Mouse (Mus musculus) left cerebral cortex, postnatal 14 days (tissue): Measurements from ENCODE around the gene Actr1a. TPM values are rescaled to one million over a fixed set of nuclear protein-coding genes. Genes with fewer than 3 reads are reported as not detected.

ENCODE experiments used
- DNase-seq, 2 experiments: peaks; one replicate each; pipeline ENCODE4 v3.0.0; 2021 to 2022; ENCODE audit warnings: low spot score in 2 of 2, mixed read lengths in 1 of 2
- intact Hi-C: fragments of 180-260 bp; cut with DNase I; formaldehyde crosslinking; loops from one replicate; pipeline ENCODE4 v1.15.1; 2025
- long read RNA-seq, 2 experiments: library from polyadenylated mRNA; stranded (forward); transcript quantifications; one replicate each; pipeline ENCODE4 v2.0.0; 2021
- total RNA-seq, 2 experiments: library from RNA; stranded (reverse); gene quantifications; 2 replicates each; pipeline ENCODE4 v1.2.3; 2021

Actr1a gene
- 100 to 1,000 TPM; 217 to 220 TPM for total RNA-seq
- long read RNA-seq, experiment 1, transcript Actr1a-201 (11 exons, 2,757 nt) = major isoform, 165 of 211 reads
- long read RNA-seq, experiment 1, partial matches to known transcripts = 38 of 211 reads
- long read RNA-seq, experiment 1, other reads (novel, unspliced or antisense) = 8 of 211 reads
- long read RNA-seq, experiment 2, transcript Actr1a-201 (11 exons, 2,757 nt) = major isoform, 164 of 200 reads
- long read RNA-seq, experiment 2, partial matches to known transcripts = 16 of 200 reads
- long read RNA-seq, experiment 2, other reads (novel, unspliced or antisense) = 20 of 200 reads

- peak; percentile 99 for DNase-seq
- intact Hi-C loops = loop anchor here (1.0 to 5.0 kb wide), 2 partner anchors 49 to 107 kb away; partner anchors contain the start of gene Trim8
These were observed at the start of gene Actr1a for GRCm38 (mm10) chr19:46395109-46396009. Actr1a (minus strand) TSS chr19:46395748.

GRCm38 (mm10) chr19:46444209-46444608 is 48.7 kb upstream of the Actr1a start:
- peak; percentile 84 to 91 for DNase-seq
- intact Hi-C loops = loop anchor here (1.0 kb wide), 1 partner anchor 48 kb away; the partner anchor contains the start of gene Sufu

GRCm38 (mm10) chr19:46443509-46443908 is 48.0 kb upstream of the Actr1a start:
- intact Hi-C loops = no loop called here

GRCm38 (mm10) chr19:46435492-46435891 is 39.9 kb upstream of the Actr1a start:
- intact Hi-C loops = no loop called here
- DNase-seq = no peak

More at GRCm38 (mm10) chr19:46443509-46443908, 48.0 kb upstream of the Actr1a start:
- DNase-seq = no peak

GRCm38 (mm10) chr19:46434591-46434990 is 39.0 kb upstream of the Actr1a start:
- DNase-seq = no peak
- intact Hi-C loops = no loop called here

GRCm38 (mm10) chr19:46434148-46434547 is 38.6 kb upstream of the Actr1a start:
- intact Hi-C loops = no loop called here

GRCm38 (mm10) chr19:46433712-46434111 is 38.2 kb upstream of the Actr1a start:
- intact Hi-C loops = no loop called here
- DNase-seq = no peak

More at GRCm38 (mm10) chr19:46434148-46434547, 38.6 kb upstream of the Actr1a start:
- DNase-seq = no peak

- intact Hi-C loops = no loop called here
- no peak for DNase-seq
These were observed 33.7 kb upstream of the Actr1a start for GRCm38 (mm10) chr19:46429250-46429649.

- DNase-seq = no peak
- intact Hi-C loops = no loop called here
These were observed 30.9 kb upstream of the Actr1a start for GRCm38 (mm10) chr19:46426488-46426887.

GRCm38 (mm10) chr19:46425266-46425665 is 29.7 kb upstream of the Actr1a start:
- intact Hi-C loops = no loop called here

GRCm38 (mm10) chr19:46422384-46423338 is 27.1 kb upstream of the Actr1a start:
- intact Hi-C loops = no loop called here
- peak in 1 of 2 experiments; percentile 34 for DNase-seq

More at GRCm38 (mm10) chr19:46425266-46425665, 29.7 kb upstream of the Actr1a start:
- DNase-seq = no peak

GRCm38 (mm10) chr19:46420410-46420809 is 24.9 kb upstream of the Actr1a start:
- intact Hi-C loops = no loop called here
- no peak for DNase-seq

- peak in 1 of 2 experiments; percentile 34 for DNase-seq
- intact Hi-C loops = no loop called here
These were observed 22.5 kb upstream of the Actr1a start for GRCm38 (mm10) chr19:46418051-46418450.

- DNase-seq = no peak
- intact Hi-C loops = no loop called here
These were observed 20.7 kb upstream of the Actr1a start for GRCm38 (mm10) chr19:46416276-46416675.

GRCm38 (mm10) chr19:46414486-46414885 is 18.9 kb upstream of the Actr1a start:
- DNase-seq = no peak
- intact Hi-C loops = no loop called here

GRCm38 (mm10) chr19:46413969-46414368 is 18.4 kb upstream of the Actr1a start:
- DNase-seq = no peak
- intact Hi-C loops = no loop called here

GRCm38 (mm10) chr19:46412056-46412805 is 16.7 kb upstream of the Actr1a start:
- no peak for DNase-seq
- intact Hi-C loops = no loop called here

- intact Hi-C loops = no loop called here
- no peak for DNase-seq
These were observed 14.0 kb upstream of the Actr1a start for GRCm38 (mm10) chr19:46409506-46409905.
